ENCODE assay signal across 15 mouse cellular contexts in the genomic region with DNA sequence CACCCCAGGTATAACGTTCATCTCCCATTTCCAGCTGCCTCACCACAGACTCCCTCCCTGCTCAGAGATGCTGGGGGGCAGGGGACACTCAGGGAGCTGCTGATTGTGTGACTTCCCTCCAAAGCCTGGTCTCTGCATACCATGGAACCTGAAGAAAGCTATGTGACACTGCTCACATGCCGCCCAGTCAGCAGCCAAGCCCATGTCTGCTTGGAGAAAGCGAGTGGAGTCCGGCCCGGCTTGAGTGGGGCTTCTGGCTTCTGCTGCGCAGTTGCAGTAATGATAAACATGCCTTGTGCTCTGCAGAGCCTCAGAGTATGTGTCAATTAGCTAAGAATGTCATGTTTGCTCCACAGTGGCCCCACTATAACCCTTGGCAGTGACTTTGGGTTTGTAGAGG. TPM values are rescaled to one million over a fixed set of nuclear protein-coding genes. Genes with fewer than 3 reads are reported as not detected.
"Had no signal": no experiment of that assay in that cellular context is flagged by ENCODE, and none has a peak within 500 bp of the region (broad histone marks: within the 10 kb centered on the region; RNA-seq: fewer than 3 reads in every experiment).

No protein-coding gene starts in this region.

- H3K27me3 ChIP-seq: liver, embryonic 13.5 days; midbrain, embryonic 13.5 days had no signal

- H3K9ac ChIP-seq: liver, embryonic 13.5 days; lung, embryonic 14.5 days; midbrain, embryonic 13.5 days had no signal

- H3K27ac ChIP-seq: kidney, postnatal 0 days; left cerebral cortex, adult 2 months; liver, embryonic 13.5 days; midbrain, embryonic 10.5 days; midbrain, embryonic 13.5 days had no signal

- H3K4me2 ChIP-seq: liver, embryonic 13.5 days; lung, embryonic 14.5 days; midbrain, embryonic 13.5 days had no signal

- DNase-seq: kidney, postnatal 25 days; layer of hippocampus, postnatal 36 days; liver, embryonic 13.5 days; lung, embryonic 14.5 days; lung, postnatal 36 days; thymus, adult 18-20 months; thymus, postnatal 36 days had no signal

- H3K9me3 ChIP-seq: liver, embryonic 13.5 days; megakaryocyte, embryonic 14.5 days; midbrain, embryonic 10.5 days; midbrain, embryonic 13.5 days had no signal

- ATAC-seq: lung, postnatal 0 days; midbrain, embryonic 13.5 days; midbrain, embryonic 16.5 days had no signal

- H3K4me3 ChIP-seq: left cerebral cortex, adult 2 months; liver, embryonic 13.5 days; megakaryocyte, embryonic 14.5 days; midbrain, embryonic 10.5 days; midbrain, embryonic 13.5 days had no signal

- H3K4me1 ChIP-seq: liver, embryonic 13.5 days; midbrain, embryonic 10.5 days had no signal

RNA-seq across cellular contexts. Expression of a gene that starts 26.2 kb away (rescaled TPM):
- total RNA-seq: monocyte, adult 5-6 weeks had no signal
